Mouse (Mus musculus) macrophage (primary cell): ENCODE results near the gene Ptma. TPM values are rescaled to one million over a fixed set of nuclear protein-coding genes. Genes with fewer than 3 reads are reported as not detected.
"Not testable (repeated sequence)": the region's sequence is repeated elsewhere in the genome, so short reads cannot be mapped to it uniquely, and the experiment has no call there.

Experiments used
- H3K27ac ChIP-seq: fragments of 350-480 bp; formaldehyde crosslinking; 2 replicates; pipeline ENCODE4 v1.9.0; 2021
- H3K36me3 ChIP-seq: fragments of 350-480 bp; formaldehyde crosslinking; 2 replicates; pipeline ENCODE4 v1.9.0; 2021; ENCODE audit errors: inconsistent target
- H3K4me3 ChIP-seq: fragments of 350-480 bp; formaldehyde crosslinking; 2 replicates; pipeline ENCODE4 v1.9.0; 2021; ENCODE audit errors: inconsistent target
- H3K79me2 ChIP-seq: fragments of 350-480 bp; formaldehyde crosslinking; 2 replicates; pipeline ENCODE4 v1.9.0; 2021; ENCODE audit errors: inconsistent target
- WGBS: methylation state at CpG from one replicate; pipeline ENCODE4 v1.1.7; 2026; ENCODE audit warnings: inconsistent platforms; ENCODE audit not compliant: missing documents; 5-methylcytosine and 5-hydroxymethylcytosine counted together
- polyA plus RNA-seq: library from polyadenylated mRNA; stranded (reverse); fragments of 250-400 nt; gene quantifications from 3 replicates; pipeline ENCODE4 v1.2.4, GENCODE M21; 2018; ENCODE audit warnings: inconsistent platforms

The Ptma gene
- polyA plus RNA-seq, 1 experiment from 2014 or later, result 1,042 TPM

- H3K27ac ChIP-seq, result no peak overlapping the region
- no peak overlapping the region for H3K4me3 ChIP-seq
- WGBS, result 55% methylated on average over 13 of the region's 13 CpGs
- H3K79me2 ChIP-seq, result peaks cover 44% of the 10 kb centered on the region
- 0 out of 2 replicates have a peak, but pooled peaks cover 7% of the 10 kb centered on the region for H3K36me3 ChIP-seq
These were observed 5.2 kb downstream of the Ptma start for GRCm38 (mm10) chr1:86531547-86532321.

- Histone ChIP-seq H3K4me3 (no peak overlapping the region), H3K79me2 (peaks cover 38% of the 10 kb centered on the region), H3K36me3 (0 out of 2 replicates have a peak, but pooled peaks cover 7% of the 10 kb centered on the region), H3K27ac (no peak overlapping the region)
- 27% methylated on average over 11 of the region's 11 CpGs for WGBS
These were observed 6.0 kb downstream of the Ptma start for GRCm38 (mm10) chr1:86532362-86533051.

DNA sequence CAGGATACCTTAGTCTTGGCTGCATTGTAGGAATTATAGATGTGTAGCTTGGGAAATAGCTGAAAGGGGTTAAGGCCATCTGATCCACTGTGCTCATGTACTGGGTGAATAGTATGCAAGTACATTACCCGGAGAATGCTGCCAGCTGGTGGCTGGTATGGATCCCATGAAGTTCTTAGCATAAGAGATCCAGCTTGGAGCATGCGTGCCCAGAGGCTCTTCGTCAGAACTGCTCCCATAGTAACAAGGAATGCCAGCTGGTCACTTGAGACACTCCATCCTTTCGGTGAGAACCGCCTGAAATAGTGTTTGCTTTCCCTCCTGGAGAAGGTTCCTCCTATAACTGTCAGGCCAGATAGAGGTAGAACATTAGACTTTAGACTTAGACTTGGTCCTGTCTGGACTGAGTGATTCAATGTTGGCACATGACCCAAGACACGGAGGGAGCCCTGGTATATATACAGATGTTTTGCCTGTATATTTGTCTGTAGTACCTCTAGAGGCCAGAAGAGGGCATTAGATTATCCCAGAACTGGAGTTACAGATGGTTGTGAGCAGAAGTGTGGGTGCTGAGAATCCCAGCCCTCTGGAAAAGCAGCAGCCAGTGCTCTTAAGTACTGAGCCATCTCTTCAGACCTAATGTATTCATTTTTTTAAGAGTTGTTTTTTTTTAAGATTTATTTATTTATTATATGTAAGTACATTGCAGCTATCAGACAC lies 7.0 kb downstream of the Ptma start:
- 0 out of 2 replicates have a peak, but pooled peaks cover 7% of the 10 kb centered on the region for H3K36me3 ChIP-seq
- H3K4me3 ChIP-seq, result no peak overlapping the region
- H3K27ac ChIP-seq, result no peak overlapping the region
- WGBS, result 99% methylated on average over 6 of the region's 6 CpGs
- H3K79me2 ChIP-seq, result peaks cover 28% of the 10 kb centered on the region

DNA sequence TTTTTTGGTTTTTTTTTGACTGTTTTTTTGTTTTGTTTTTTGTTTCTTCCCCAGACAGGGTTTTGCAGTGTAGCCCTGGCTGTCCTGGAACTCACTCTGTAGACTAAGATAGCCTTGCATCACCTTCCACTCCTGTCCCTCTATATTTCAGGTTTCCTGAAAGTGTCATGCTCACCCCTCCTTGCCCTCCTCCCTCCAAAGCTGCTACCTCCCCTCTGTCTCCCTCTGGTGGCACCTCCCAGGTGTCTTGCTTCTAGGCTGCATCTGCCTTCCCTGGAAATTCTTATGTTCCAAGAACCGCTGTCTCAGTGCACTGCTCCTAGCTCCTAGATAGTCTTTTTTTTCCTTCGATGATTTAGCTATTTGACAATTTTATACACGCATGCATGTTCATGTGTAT lies 11.9 kb downstream of the Ptma start:
- WGBS, result 87% methylated on average over 3 of the region's 3 CpGs
- Histone ChIP-seq H3K4me3 (no peak overlapping the region), H3K79me2 (no peaks in the 10 kb centered on the region), H3K36me3 (peaks cover 13% of the 10 kb centered on the region; the same call in 1 of the 2 replicates), H3K27ac (no peak overlapping the region)

DNA sequence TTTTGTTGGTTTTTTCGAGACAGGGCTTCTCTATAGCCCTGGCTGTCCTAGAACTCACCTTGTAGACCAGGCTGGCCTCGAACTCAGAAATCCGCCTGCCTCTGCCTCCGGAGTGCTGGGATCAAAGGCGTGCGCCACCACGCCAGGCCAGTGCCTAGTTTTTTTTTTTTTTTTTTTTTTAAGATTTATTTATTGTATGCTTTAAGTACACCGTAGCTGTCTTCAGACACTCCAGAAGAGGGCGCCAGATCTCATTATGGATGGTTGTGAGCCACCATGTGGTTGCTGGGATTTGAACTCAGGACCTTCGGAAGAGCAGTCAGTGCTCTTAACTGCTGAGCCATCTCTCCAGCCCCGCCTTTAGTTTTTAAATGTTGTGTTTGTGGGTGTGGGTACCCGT lies 13.1 kb downstream of the Ptma start:
- not testable (repeated sequence) for H3K27ac ChIP-seq, H3K79me2 ChIP-seq, H3K4me3 ChIP-seq
- WGBS, result 98% methylated on average over 7 of the region's 12 CpGs
- H3K36me3 ChIP-seq, result peaks cover 25% of the 10 kb centered on the region; the same call in 1 of the 2 replicates

DNA sequence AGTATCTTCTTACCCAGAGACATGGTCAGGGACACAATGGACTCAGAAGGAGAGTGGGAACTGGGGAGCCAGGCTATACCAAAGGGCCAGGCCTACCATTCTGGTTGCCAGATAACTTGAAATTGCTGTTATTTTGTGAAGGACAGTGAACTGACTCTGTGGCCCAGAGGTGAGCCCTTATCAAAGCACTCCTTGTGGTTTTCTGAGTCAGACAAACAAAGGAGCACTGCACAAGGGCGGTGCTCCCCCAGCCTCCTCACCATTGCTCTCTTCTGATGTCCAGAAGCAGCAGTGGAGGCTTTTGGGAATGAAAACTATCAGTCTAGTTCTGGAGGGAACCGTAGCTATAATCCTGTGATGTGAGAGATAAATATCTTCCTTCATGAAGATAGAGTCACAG lies 16.1 kb downstream of the Ptma start:
- Histone ChIP-seq H3K79me2 (no peaks in the 10 kb centered on the region), H3K4me3 (no peak overlapping the region), H3K27ac (no peak overlapping the region), H3K36me3 (peaks cover 48% of the 10 kb centered on the region; the same call in 1 of the 2 replicates)
- 88% methylated on average over 2 of the region's 2 CpGs for WGBS

- Histone ChIP-seq H3K36me3 (peaks cover 48% of the 10 kb centered on the region; the same call in 1 of the 2 replicates), H3K79me2 (no peaks in the 10 kb centered on the region)
These were observed 20.3 kb downstream of the Ptma start for GRCm38 (mm10) chr1:86546797-86547196.

DNA sequence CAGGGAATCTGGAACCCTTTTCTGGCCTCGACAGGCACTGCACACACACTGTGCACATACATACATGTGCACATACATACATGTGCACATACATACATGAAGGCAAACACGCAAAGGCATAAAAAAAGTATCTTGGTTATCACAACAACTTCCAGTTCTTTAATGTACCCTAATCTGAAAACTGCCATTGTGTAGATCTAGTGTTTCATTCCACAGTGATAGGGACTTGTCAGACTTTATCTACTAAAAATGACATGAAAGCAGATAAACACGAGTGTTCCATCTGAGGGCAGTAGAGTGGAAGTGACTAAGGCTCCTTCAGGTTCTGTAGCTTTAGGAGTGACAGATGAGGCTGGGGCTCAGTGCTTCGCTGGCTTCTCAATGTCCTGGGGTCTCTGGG lies 24.8 kb downstream of the Ptma start:
- WGBS, result 95% methylated on average over 4 of the region's 4 CpGs
- Histone ChIP-seq H3K36me3 (peaks cover 7% of the 10 kb centered on the region; the same call in 1 of the 2 replicates), H3K79me2 (no peaks in the 10 kb centered on the region), H3K4me3 (no peak overlapping the region), H3K27ac (no peak overlapping the region)

More at GRCm38 (mm10) chr1:86546797-86547196, 20.3 kb downstream of the Ptma start:
- Histone ChIP-seq H3K27ac (no peak overlapping the region), H3K4me3 (no peak overlapping the region)
- 84% methylated on average over 3 of the region's 3 CpGs for WGBS

DNA sequence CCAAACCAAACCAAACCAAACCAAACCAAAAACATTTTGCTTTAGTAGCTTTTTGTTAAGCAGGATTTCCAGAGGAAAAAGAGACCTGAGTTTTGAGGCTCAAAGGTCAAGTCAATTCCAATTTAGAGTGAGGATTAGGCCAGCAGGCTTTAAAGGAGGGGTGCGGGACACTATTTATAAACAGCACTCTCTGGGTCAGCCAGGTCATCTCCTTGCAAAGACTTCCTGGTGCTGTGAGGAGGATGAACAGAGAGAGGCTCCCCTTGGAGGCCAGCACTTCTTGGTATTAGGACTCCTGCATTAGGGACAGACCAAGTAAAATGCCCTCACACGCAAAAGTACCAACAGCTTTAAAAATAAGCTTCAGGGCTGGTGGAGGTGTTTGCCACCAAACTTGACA lies 25.4 kb downstream of the Ptma start:
- Histone ChIP-seq H3K36me3 (peaks cover 1% of the 10 kb centered on the region; the same call in 1 of the 2 replicates), H3K4me3 (no peak overlapping the region), H3K27ac (no peak overlapping the region), H3K79me2 (no peaks in the 10 kb centered on the region)
- WGBS, result 100% methylated on average over 2 of the region's 2 CpGs

DNA sequence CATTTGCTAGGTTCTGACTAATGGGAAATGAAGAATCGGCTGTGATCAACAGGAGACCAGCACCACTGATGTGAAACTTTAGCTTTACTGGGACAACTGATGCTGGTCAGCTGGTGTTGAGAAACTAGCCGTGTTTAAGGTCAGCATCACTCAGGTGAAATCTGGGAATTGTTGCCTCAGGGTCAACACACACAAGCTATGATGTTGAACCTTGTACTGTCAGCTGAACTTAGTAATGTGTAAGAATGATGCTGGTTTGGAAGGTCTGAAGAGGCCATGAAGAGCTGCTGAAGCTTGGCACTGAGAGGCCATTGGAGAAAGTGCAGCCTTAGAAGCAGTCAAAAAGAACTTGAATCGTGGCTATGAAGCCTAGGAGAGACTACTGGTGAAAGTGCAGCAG lies 29.1 kb downstream of the Ptma start:
- Histone ChIP-seq H3K27ac (no peak overlapping the region), H3K79me2 (no peaks in the 10 kb centered on the region), H3K4me3 (no peak overlapping the region), H3K36me3 (no peaks in the 10 kb centered on the region)
- WGBS, result 98% methylated on average over 3 of the region's 3 CpGs

DNA sequence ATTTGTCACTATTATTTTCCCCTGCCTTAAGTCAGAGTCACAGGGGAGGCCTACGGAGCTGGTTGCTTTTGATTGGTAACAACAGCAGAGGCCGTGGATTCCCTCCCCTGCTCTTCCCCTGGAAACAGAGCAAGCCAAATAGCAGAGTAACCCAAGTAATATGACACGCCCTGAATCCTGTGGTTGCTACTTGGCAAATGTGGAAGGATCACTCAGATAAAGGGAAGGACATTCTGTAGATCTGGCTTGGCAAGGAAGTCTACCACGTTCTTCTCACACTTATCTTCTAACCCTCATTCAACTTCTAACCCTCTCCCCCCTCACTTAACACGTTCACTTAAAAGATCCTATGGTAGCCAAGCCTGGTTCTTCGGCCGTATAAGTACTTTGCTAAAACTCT lies 31.3 kb downstream of the Ptma start:
- Histone ChIP-seq H3K79me2 (no peaks in the 10 kb centered on the region), H3K27ac (no peak overlapping the region), H3K4me3 (no peak overlapping the region), H3K36me3 (no peaks in the 10 kb centered on the region)
- 77% methylated on average over 7 of the region's 7 CpGs for WGBS

GRCm38 (mm10) chr1:86559232-86559631 lies 32.7 kb downstream of the Ptma start:
- Histone ChIP-seq H3K36me3 (peaks cover 6% of the 10 kb centered on the region; the same call in 1 of the 2 replicates), H3K27ac (no peak overlapping the region), H3K4me3 (no peak overlapping the region), H3K79me2 (no peaks in the 10 kb centered on the region)
- 89% methylated on average over 3 of the region's 3 CpGs for WGBS

DNA sequence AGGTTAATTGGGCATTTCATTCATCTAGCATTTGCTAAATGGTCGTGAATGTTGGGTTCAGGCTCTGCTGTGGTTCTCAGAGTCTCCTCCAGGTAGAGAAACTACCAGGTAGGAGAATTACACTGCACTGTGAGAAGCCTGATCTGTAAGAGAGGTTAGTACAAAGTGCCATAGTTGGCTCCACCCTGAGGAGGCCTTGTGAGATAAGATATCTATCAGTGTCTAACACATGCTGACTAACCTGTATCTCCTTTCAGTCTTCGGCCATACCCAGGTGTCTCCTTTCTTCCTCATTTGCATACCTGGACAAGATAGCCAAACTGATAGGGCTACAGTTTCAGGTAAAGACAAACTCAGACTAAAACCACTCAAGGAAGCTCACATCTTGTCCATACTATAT lies 36.1 kb downstream of the Ptma start:
- no peak overlapping the region for H3K27ac ChIP-seq
- H3K4me3 ChIP-seq, result no peak overlapping the region
- 88% methylated on average over 2 of the region's 2 CpGs for WGBS
- no peaks in the 10 kb centered on the region for H3K79me2 ChIP-seq
- peaks cover 6% of the 10 kb centered on the region; the same call in 1 of the 2 replicates for H3K36me3 ChIP-seq

DNA sequence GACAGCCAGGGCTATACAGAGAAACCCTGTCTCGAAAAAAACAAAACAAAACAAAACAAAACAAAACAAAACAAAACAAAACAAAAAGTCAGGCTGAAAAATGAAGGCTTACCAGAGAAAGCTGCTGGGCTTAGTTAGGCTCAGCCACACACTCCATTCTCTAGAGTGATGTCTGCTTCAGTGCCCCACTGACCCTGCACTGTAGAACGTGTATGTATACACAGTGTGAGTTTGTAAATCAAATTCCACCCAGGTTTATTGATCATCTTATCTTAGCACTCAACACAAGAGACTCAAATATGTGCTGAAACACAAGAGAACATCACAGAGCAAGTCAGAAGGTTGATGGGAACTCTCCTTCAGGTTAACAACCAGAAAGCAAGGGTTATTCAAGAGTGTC lies 41.9 kb downstream of the Ptma start:
- Histone ChIP-seq H3K36me3 (peaks cover 3% of the 10 kb centered on the region; the same call in 1 of the 2 replicates), H3K27ac (no peak overlapping the region), H3K4me3 (no peak overlapping the region), H3K79me2 (no peaks in the 10 kb centered on the region)
- 88% methylated on average over 2 of the region's 2 CpGs for WGBS
